26 mouse cellular contexts compared by ENCODE assay signal in genomic region chr16:44748007-44748406, GRCm38 (mm10). TPM values are rescaled to one million over a fixed set of nuclear protein-coding genes. Genes with fewer than 3 reads are reported as not detected.
DNase-seq lines count a peak whose midpoint lies in the region; ATAC-seq and TF ChIP-seq lines count a peak whose summit lies in the region.
"Had no signal": no experiment of that assay in that cellular context is flagged by ENCODE, and none has a peak within 500 bp of the region (broad histone marks: within the 10 kb centered on the region; RNA-seq: fewer than 3 reads in every experiment).

No protein-coding gene starts in this region.

- H3K4me3 ChIP-seq in MEL (ENCODE audit: control insufficient read depth in 1 of 2, insufficient read depth in 1 of 2, low read depth in 2 of 2, low read length in 2 of 2) = no peak overlapping the region

- TF ChIP-seq CTCF in MEL (IDR thresholded peaks at IDR 0.05 in 2 of 3, conservative IDR thresholded peaks at IDR 0.05 in 1 of 3; ENCODE audit: control insufficient read depth in 1 of 3, insufficient read depth in 1 of 3, low read depth in 2 of 3, low read length in 3 of 3, poor library complexity in 1 of 3, severe bottlenecking in 1 of 3) = no peak

- TF ChIP-seq EP300 in MEL (IDR thresholded peaks at IDR 0.05; ENCODE audit: low read depth in 1 of 2, low read length in 2 of 2) = no peak

- no peak for TF ChIP-seq RAD21 in MEL (IDR thresholded peaks at IDR 0.05; ENCODE audit: low read depth, low read length)

- H3K27me3 ChIP-seq in MEL (ENCODE audit: control insufficient read depth in 1 of 2, insufficient read depth in 2 of 2, low read length in 2 of 2) = peaks cover 0 to 5% of the 10 kb centered on the region in 2 experiments; a peak in 1 of 4 replicates
- H3K27me3 ChIP-seq: CH12.LX, Patski had no signal

- no peak overlapping the region for H3K27ac ChIP-seq in MEL (ENCODE audit: control insufficient read depth, low read depth, low read length)

- peaks cover 2 to 11% of the 10 kb centered on the region in 2 experiments for H3K4me1 ChIP-seq in MEL (ENCODE audit: control insufficient read depth in 1 of 2, insufficient read depth in 2 of 2, low read length in 2 of 2)

- H3K36me3 ChIP-seq in MEL (ENCODE audit: control insufficient read depth in 1 of 2, insufficient read depth in 2 of 2, low read length in 2 of 2) = peaks cover 0 to 23% of the 10 kb centered on the region in 2 experiments; a peak in 2 of 4 replicates

- ATAC-seq in CD4-positive, CD25-positive, alpha-beta regulatory T cell, adult 4 months = no peak
- ATAC-seq: activated CD4-positive, CD25-positive, alpha-beta regulatory T cell, adult 4 months; Patski had no signal

- no peaks in the 10 kb centered on the region for H3K9me3 ChIP-seq in MEL (replicated peaks; ENCODE audit: insufficient read depth, low read length)
- H3K9me3 ChIP-seq: G1E had no signal

- peak; percentile 41 for DNase-seq in CD4-positive, CD25-positive, alpha-beta regulatory T cell, adult 2 months (ENCODE audit: low read depth, low spot score)
- peak; percentile 53 for DNase-seq in CD4-positive helper T cell, adult 2 months (ENCODE audit: low read depth, low spot score)
- DNase-seq in MEL (ENCODE audit: low read depth, low spot score) = no peak
- DNase-seq in induced T-regulatory cell, adult 2 months (ENCODE audit: low read depth) = peak; percentile 57
- no peak for DNase-seq in kidney, adult 11 months
- no peak for DNase-seq in cerebellum, adult 11 months
- DNase-seq in right cerebral cortex, postnatal 25 days = no peak
- DNase-seq: adrenal gland, adult 2 months; adrenal gland, adult 8-10 months; adrenal gland, postnatal 10 days; adrenal gland, postnatal 14 days; adrenal gland, postnatal 25 days; adrenal gland, postnatal 36 days; B cell, adult 2 months; cerebellum, adult 11-12 months; cerebellum, adult 18-20 months; cerebellum, adult 2 months; cerebellum, adult 8-10 months; cerebellum, adult 9-10 months; cerebellum, adult 9-11 months had no signal

- TF ChIP-seq POLR2A in MEL (IDR thresholded peaks at IDR 0.05; ENCODE audit: control insufficient read depth in 1 of 2, insufficient read depth in 1 of 2, low read depth in 1 of 2, low read length in 2 of 2, poor library complexity in 1 of 2) = no peak

- H3K79me2 ChIP-seq in MEL (ENCODE audit: control insufficient read depth, insufficient read depth, low read length, poor library complexity) = peaks cover 20% of the 10 kb centered on the region

- no peak overlapping the region for H3K9ac ChIP-seq in MEL (ENCODE audit: control insufficient read depth, low read depth, low read length, poor library complexity, severe bottlenecking)

TF ChIP-seq in MEL, 35 proteins besides CTCF, POLR2A, EP300 and RAD21:
- no peak for TF ChIP-seq USF2 (IDR thresholded peaks at IDR 0.05; ENCODE audit: borderline replicate concordance in 1 of 2, insufficient read depth in 1 of 2, low read depth in 1 of 2, low read length in 2 of 2)
- TF ChIP-seq GABPA (IDR thresholded peaks at IDR 0.05; ENCODE audit: low read depth, low read length) = no peak
- TF ChIP-seq RCOR1 (IDR thresholded peaks at IDR 0.05; ENCODE audit: low read depth, low read length) = peak; percentile 49; the same call in 1 of the 2 replicates
- no peak for TF ChIP-seq HCFC1 (IDR thresholded peaks at IDR 0.05; ENCODE audit: low read depth, low read length)
- TF ChIP-seq ELF1 (IDR thresholded peaks at IDR 0.05; ENCODE audit: low read depth, low read length) = no peak
- TF ChIP-seq TCF12 (IDR thresholded peaks at IDR 0.05; ENCODE audit: low read depth, low read length) = no peak
- no peak for TF ChIP-seq ZC3H11A (IDR thresholded peaks at IDR 0.05; ENCODE audit: low read depth, low read length)

RNA-seq across cellular contexts. Expression of gene Gtpbp8, which starts 1.8 kb away (rescaled TPM):
- 10 to 100 TPM; 36.4 to 41.7 TPM for polyA plus RNA-seq in CD4-positive, CD25-positive, alpha-beta regulatory T cell, adult 4 months (2017; shearing (Covaris generic))
- 10.1 and 14.4 TPM in 2 replicates for total RNA-seq in MEL (2012; rRNA removed)
- 10 to 100 TPM in 1 of 2 experiments, not detected in 1; 10.7 TPM for polyA plus RNA-seq in MEL (2012; ENCODE audit: insufficient read depth in 1 of 2, insufficient read length in 2 of 2, low read depth in 1 of 2, low replicate concordance in 2 of 2, missing spikeins in 1 of 2)

RNA-seq across cellular contexts. Expression of gene Cd200r1, which starts 17.5 kb away (rescaled TPM):
- 10 to 100 TPM; 63.7 to 66.0 TPM for polyA plus RNA-seq in CD4-positive, CD25-positive, alpha-beta regulatory T cell, adult 4 months (2017; shearing (Covaris generic))
- total RNA-seq in MEL (2012; rRNA removed) = 1.4 and 2.0 TPM in 2 replicates
- 1 to 10 TPM in 1 of 2 experiments, not detected in 1; 1.6 TPM for polyA plus RNA-seq in MEL (2012; ENCODE audit: insufficient read depth in 1 of 2, insufficient read length in 2 of 2, low read depth in 1 of 2, low replicate concordance in 2 of 2, missing spikeins in 1 of 2)
- total RNA-seq: adrenal gland, postnatal 25 days had no signal
- polyA plus RNA-seq: C2C12 had no signal

RNA-seq across cellular contexts. Expression of gene Nepro, which starts 23.9 kb away (rescaled TPM):
- 10 to 100 TPM in 1 of 2 experiments, 1 to 10 TPM in 1; 7.5 to 10.1 TPM for polyA plus RNA-seq in CD4-positive, CD25-positive, alpha-beta regulatory T cell, adult 4 months (2017; shearing (Covaris generic))
- total RNA-seq in MEL (2012; rRNA removed) = 8.8 and 9.0 TPM in 2 replicates
- 10 to 100 TPM in 1 of 2 experiments, not detected in 1; 20.8 TPM for polyA plus RNA-seq in MEL (2012; ENCODE audit: insufficient read depth in 1 of 2, insufficient read length in 2 of 2, low read depth in 1 of 2, low replicate concordance in 2 of 2, missing spikeins in 1 of 2)

Comparison
In these comparisons a context has a peak if more than half of its experiments do, and no peak if none do; other contexts are left out.
1. DNase-seq: peak in CD4-positive, CD25-positive, alpha-beta regulatory T cell, adult 2 months (single experiment), CD4-positive helper T cell, adult 2 months (single experiment) and induced T-regulatory cell, adult 2 months (single experiment); none in MEL (single experiment), kidney, adult 11 months (single experiment), cerebellum, adult 11 months (single experiment) and right cerebral cortex, postnatal 25 days (single experiment).